Mouse (Mus musculus): Measurements from ENCODE around the gene Fam204a.

The Fam204a gene

DNA sequence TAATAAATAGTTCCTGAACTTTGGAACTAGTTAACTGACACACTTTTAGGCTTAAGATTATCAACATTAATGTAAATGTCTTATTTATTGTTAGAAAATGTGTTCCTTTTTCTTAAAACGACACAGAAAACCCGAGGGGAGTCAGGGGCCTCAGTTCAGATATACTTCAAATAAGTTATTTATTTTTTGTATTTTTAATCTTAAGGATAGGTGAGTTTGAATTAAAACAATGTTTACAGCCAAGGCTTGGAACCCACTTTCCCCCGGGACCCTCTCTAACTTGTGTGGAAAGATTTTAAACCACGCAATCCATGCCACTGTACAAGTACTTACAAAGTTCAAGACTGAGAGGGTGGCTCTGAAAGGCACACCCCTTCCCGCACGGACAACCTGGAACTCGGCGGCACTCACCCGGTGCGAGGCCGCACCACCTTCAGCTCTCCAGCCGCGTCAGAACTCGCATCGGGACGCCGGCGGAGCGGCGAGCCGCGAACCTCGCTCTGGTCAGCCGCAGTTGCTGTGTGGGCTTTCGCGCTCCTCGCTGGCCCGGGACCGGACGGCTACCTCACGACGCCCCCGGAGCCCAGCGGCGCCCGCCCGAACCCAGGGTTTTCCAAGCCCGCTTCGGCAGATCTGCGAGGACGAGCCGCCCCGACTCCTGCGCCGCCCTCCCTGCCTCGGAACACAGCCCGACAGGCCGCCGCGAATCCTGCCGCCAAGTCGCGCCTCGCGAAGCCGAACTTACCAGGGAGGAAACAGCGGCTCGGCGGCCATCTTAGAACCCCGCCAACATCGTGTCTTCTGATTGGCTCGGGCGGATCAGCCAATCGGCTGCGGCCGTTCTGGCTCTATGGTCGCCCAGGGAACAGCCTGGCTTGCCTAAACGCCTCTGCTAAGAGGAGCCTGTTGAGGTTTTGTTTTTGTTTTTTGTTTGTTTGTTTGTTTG, at the start of gene Fam204a:
Gene Fam204a (minus strand): TSS at position 803 of the 946 bp plus-strand sequence.
- DNase-seq (ENCODE audit: extremely low spot score, low read depth, low spot score), result peak; percentile 85

DNA sequence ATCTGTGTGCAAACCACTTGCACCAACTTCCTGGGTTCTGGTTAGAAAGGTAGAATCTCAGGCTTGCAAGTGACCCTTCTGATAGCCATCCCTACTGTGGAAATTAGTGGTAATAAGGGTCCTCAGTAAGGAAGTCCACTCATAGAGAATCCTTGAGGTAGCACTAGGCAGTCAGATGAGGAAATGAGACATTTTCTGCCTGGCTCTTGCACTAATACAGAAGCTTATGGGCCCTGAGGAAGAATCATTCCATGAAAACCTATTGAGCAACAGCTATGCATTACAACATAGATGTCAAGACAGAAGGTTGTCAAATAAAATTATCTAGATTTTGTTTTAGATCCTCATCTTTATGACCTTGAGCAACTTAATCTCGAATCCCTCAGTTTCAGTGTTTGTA, 39.3 kb upstream of the Fam204a start:
- DNase-seq (ENCODE audit: extremely low spot score, low read depth, low spot score), result no peak

- no peak for DNase-seq (ENCODE audit: extremely low spot score, low read depth, low spot score)
Observed at GRCm38 (mm10) chr19:60260689-60261088, 34.2 kb upstream of the Fam204a start.

DNA sequence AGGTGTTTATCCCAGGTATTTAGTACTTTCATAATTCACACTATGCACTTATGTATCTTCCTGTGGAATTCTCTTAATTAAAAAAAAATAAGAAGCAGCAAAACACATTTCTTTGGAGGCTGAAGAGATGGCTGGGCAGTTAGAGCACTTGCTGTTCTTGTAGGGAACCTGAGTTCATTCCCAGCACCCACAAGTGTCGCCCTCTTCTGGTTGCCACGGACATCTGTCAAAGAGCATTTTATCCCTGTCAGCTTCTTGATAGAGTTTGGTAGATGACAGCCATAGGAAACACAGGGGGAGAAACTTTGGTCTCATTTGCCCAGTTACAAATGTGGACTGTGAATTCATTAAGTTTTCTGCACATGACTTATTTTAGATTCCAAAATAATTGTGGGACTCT, 25.5 kb upstream of the Fam204a start:
- no peak for DNase-seq (ENCODE audit: extremely low spot score, low read depth, low spot score)

DNA sequence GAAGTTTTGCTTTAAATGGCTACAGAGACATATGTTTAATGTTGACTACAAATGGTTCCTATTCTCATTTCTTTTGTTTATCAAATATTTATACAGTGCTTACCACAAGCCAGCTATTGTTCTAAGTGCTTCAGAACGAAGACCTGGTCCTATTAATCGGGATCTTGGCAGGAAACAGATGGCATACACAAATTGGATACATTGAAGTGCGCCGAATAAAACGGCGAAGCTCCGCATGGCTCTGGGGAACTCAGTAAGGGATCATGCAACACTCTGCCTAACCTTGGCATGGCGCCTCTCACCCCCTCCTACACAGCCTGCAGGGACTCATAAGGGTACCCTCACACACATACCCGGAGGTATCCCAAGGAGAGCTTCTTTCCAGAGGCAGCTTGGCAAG, 24.7 kb upstream of the Fam204a start:
- DNase-seq (ENCODE audit: extremely low spot score, low read depth, low spot score), result no peak

GRCm38 (mm10) chr19:60245250-60245649, 18.7 kb upstream of the Fam204a start:
- no peak for DNase-seq (ENCODE audit: extremely low spot score, low read depth, low spot score)

GRCm38 (mm10) chr19:60242620-60243019, 16.1 kb upstream of the Fam204a start:
- no peak for DNase-seq (ENCODE audit: extremely low spot score, low read depth, low spot score)

DNA sequence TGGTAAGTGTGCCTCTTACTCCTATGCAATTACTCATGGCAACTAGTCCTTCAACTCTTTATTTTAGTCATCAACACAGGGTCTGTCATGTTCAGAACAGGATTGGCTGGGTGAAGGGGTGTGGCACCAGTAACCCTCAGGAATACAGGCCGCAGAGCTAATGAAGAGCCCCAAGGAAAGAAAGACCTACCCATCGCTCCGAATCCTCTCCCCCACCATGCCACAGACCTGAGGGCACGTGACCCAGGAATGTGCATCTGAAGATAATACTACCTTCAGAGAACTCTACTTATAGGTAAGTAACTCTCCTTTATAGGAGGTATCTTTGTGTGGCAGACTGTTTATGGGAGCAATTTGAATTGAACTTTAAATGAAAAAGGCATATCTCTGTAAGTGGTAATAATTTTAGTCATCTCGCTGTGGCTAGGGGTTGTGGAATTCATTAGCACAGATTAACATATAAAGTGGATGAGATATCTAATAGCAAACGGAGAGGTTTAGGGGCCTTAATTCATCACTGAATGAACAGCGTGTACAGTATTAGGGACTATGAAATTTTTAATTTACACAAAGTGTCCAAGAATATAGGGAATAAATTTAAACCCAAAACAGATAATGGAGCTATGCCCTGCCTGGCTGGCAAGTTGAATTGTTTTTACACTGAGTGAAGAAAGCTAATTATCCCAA, 15.6 kb upstream of the Fam204a start:
- DNase-seq (ENCODE audit: extremely low spot score, low read depth, low spot score), result no peak

DNA sequence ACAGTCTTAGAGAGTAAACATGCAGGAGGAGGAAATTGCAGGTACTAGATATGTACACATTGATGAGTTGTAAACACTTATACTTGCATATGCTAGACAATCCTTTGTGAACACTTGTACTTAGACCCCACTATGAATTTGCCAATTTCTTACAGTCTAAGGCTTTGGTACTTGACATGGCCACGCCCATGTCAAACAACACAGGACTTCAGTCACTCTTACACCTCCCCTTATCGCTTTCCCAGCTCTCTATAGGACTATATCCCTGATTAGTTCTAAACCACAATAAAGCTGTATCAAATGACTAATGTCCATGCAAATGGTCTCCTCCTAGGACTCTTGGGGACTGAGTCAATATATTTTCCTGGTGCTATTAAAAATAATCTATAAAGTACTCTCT, 5.0 kb upstream of the Fam204a start:
- DNase-seq (ENCODE audit: extremely low spot score, low read depth, low spot score), result no peak

DNA sequence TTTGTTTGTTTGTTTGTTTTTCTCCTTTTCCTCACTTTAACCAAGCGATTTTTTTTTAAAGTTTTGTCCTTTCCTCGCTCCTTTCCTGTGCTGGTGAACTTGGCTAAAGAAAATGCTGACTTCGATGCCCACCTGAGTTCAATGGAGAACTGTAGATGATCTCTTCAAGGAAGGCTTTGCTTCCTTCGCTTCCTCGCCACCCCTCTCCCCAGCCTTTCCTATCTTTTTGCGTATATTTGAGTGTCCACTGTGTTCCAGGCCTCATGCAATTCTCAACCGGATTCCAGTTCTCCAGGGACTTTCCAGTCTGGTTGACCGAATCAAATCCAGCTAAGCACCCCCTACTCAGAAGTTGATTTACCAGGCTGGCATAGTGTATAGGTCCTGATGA, 339 bp upstream of the Fam204a start:
- DNase-seq (ENCODE audit: extremely low spot score, low read depth, low spot score), result no peak

DNA sequence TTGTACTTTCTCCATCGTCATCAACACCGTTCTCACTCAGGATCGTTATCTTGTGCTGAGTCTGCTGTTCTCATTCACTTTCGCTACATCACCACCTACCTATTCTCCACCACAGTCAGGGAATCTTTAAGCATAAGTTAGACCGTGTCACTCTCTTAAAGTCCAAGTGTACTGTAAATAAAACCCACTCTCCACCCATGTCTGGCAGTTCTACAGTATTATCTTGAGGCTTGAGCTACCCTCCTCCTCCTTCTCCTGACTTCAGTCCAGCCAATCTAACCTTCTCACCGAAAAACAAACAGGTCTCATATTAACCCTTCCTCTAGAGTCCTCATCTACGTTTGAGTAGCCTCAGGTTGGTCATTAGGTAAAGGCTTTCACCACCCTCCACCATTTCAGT, 7.1 kb downstream of the Fam204a start:
- no peak for DNase-seq (ENCODE audit: extremely low spot score, low read depth, low spot score)

DNA sequence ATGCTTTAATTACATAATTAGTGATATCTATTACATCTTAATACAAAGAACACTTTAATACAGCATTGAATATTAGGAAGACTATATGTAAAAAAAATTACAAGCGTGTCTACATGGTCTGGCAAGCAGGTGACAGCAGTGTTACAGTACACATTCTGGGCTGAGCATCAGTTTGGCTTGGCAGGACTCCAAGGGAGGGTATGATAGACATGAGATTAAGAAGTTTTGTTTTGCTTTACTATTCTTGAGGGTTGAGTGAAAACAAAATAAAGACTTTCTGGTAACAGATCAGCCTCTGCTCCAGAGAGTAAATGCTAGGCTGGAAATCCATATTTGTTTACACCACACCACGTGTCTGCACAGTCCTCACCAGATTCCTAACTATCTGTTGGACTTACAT, 8.5 kb downstream of the Fam204a start:
- no peak for DNase-seq (ENCODE audit: extremely low spot score, low read depth, low spot score)

DNA sequence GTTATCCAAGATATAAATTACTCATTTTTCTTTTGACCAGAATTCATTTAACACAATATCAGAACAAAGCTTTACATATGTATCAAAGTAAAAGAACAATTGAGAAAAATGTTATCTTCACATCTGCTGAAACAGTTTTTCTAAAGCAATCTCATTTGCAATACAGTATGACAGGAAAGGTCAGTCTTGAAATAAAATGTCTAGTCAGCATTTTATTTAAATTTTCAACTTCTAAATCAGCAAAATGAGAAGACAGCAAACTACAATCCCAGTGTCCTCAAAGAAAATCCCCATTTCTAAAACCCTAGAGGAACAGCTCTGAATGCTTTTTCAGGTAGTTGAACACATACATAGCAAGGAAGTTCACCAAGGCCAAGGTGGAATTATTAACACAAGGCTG, 18.3 kb downstream of the Fam204a start:
- DNase-seq (ENCODE audit: extremely low spot score, low read depth, low spot score), result no peak

GRCm38 (mm10) chr19:60204176-60204575, 22.3 kb downstream of the Fam204a start:
- DNase-seq (ENCODE audit: extremely low spot score, low read depth, low spot score), result no peak

- DNase-seq (ENCODE audit: extremely low spot score, low read depth, low spot score), result no peak
Observed at GRCm38 (mm10) chr19:60200294-60200693, 26.2 kb downstream of the Fam204a start.

DNA sequence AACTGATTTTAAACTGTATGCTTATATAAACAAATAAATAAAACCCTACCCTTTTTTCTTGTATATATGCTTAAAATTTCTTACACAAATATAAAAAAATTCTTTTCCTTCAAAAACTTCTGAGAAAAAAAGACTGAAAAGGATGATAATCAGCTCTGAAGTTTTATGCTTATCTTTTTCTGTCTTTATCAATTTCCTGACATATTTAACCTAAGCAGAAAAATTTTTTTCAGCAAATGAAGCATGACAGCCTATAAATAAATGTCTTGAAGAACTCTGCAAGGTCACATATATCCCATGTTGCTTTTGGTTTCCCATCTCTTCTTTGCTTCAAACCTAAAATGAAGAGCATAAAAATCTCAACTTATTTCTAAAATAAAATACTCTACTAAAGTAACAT, 27.3 kb downstream of the Fam204a start:
- no peak for DNase-seq (ENCODE audit: extremely low spot score, low read depth, low spot score)

- no peak for DNase-seq (ENCODE audit: extremely low spot score, low read depth, low spot score)
Observed at GRCm38 (mm10) chr19:60192790-60193189, 33.7 kb downstream of the Fam204a start.

- no peak for DNase-seq (ENCODE audit: extremely low spot score, low read depth, low spot score)
Observed at GRCm38 (mm10) chr19:60189206-60189605, 37.3 kb downstream of the Fam204a start.

GRCm38 (mm10) chr19:60182901-60183300, 43.6 kb downstream of the Fam204a start:
- DNase-seq (ENCODE audit: extremely low spot score, low read depth, low spot score), result no peak

GRCm38 (mm10) chr19:60182171-60182570, 44.3 kb downstream of the Fam204a start:
- DNase-seq (ENCODE audit: extremely low spot score, low read depth, low spot score), result no peak

GRCm38 (mm10) chr19:60178771-60179563, 47.5 kb downstream of the Fam204a start:
- no peak for DNase-seq (ENCODE audit: extremely low spot score, low read depth, low spot score)

Measured in hindlimb bud, embryonic 11.5 days (tissue).